Mouse (Mus musculus) neutrophil, adult 5-6 weeks (primary cell): ENCODE data around the gene Olfr1359. TPM values are rescaled to one million over a fixed set of nuclear protein-coding genes. Genes with fewer than 3 reads are reported as not detected.
"Not testable (repeated sequence)": the region's sequence is repeated elsewhere in the genome, so short reads cannot be mapped to it uniquely, and the experiment has no call there.

ENCODE experiments used
- ATAC-seq: fragments of 151-379, 151-347 bp; 2 replicates; pipeline ENCODE4 v1.8.0; 2017; ENCODE audit warnings: mild to moderate bottlenecking, moderate TSS enrichment; ENCODE audit not compliant: insufficient number of reproducible peaks, poor library complexity, low FRiP score, severe bottlenecking; ENCODE audit errors: extremely low read depth
- total RNA-seq: library from RNA; stranded (forward); fragments of 200-1000 nt; gene quantifications from 2 replicates; pipeline ENCODE4 v1.2.3, GENCODE M21; 2017

Olfr1359 gene
- total RNA-seq, 1 experiment from 2014 or later = not detected

DNA sequence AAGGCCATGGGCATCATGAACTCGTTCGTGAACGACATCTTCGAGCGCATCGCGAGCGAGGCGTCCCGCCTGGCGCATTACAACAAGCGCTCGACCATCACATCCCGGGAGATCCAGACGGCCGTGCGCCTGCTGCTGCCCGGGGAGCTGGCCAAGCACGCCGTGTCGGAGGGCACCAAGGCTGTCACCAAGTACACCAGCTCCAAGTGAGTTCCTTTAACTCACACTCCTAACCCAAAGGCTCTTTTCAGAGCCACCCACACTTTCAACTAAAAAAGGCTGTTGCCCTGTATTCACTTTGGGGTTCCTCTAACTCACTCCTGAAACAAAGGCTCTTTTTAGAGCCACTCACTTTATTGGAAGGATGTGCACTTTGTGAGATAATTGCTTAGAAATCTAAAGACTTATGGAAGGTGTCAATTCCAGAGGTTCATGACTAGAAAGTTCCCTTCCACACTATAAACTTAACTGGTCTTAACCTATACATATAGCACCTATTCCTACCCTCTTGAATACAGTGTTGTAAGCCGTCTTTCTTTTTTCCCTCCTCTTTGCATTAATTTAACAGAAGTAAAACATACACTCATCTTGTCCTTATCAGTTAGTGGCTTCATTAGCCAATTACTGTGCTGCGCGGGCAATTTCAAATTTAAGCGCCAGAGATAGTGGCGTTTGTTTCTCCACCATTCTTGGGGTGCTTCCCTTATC is 56.5 kb downstream of the Olfr1359 start:
- not testable (repeated sequence) for ATAC-seq

DNA sequence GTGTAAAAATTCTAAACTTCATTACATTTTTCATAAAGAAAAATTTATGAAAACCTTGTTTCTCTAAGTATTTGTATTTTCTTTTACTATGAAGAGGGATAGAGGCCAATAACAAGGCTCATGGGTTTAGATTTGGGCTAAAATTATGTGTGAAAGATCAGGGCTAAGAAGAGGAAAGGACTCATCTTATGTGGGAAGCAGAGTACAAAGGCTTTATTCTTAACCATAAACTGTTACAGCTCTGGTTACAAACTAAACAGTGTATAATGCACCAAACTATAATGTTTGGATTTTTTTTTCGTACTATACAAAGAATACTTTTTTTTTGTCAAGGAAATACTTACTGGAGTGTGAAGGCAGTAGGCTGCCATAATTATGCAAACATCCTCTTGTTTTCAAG is 57.8 kb downstream of the Olfr1359 start:
- ATAC-seq = no peak

Other genes with a start within 250 kb of the Olfr1359 start
- 32.8 and 34.2 TPM in 2 replicates for gene Zscan26, start 244.4 kb upstream of the Olfr1359 start, total RNA-seq
- gene Nkapl, start 229.6 kb upstream of the Olfr1359 start, total RNA-seq = 0.49 TPM in 1 of 2 replicates, not detected in the other
- gene Zkscan4, start 219.2 kb upstream of the Olfr1359 start, total RNA-seq = not detected in 2 replicates
- gene Gm10065, start 218.7 kb upstream of the Olfr1359 start, total RNA-seq = not detected in 2 replicates
- gene AK157302, start 202.9 kb upstream of the Olfr1359 start, total RNA-seq = 1.1 and 1.7 TPM in 2 replicates
- gene Gm11273, start 196.7 kb upstream of the Olfr1359 start, total RNA-seq = not detected in 2 replicates
- 6.9 TPM in 2 replicates for gene Zkscan8, start 167.0 kb upstream of the Olfr1359 start, total RNA-seq
- not detected in 2 replicates for gene Olfr1366, start 155.3 kb upstream of the Olfr1359 start, total RNA-seq
- gene Olfr1535, start 138.2 kb upstream of the Olfr1359 start, total RNA-seq = not detected in 2 replicates
- not detected in 2 replicates for gene Olfr1364, start 116.4 kb upstream of the Olfr1359 start, total RNA-seq
- not detected in 2 replicates for gene Olfr1362, start 84.1 kb upstream of the Olfr1359 start, total RNA-seq
- not detected in 2 replicates for gene Olfr11, start 55.6 kb upstream of the Olfr1359 start, total RNA-seq
- gene Olfr1361, start 34.7 kb upstream of the Olfr1359 start, total RNA-seq = not detected in 2 replicates
- gene Olfr1360, start 20.7 kb upstream of the Olfr1359 start, total RNA-seq = not detected in 2 replicates
- gene Hist1h2bl, start 18.0 kb downstream of the Olfr1359 start, total RNA-seq = 14.4 and 16.0 TPM in 2 replicates
- gene Hist1h2ai, start 18.3 kb downstream of the Olfr1359 start, total RNA-seq = 351 and 359 TPM in 2 replicates
- 15.6 and 19.4 TPM in 2 replicates for gene Hist1h3h, start 19.5 kb downstream of the Olfr1359 start, total RNA-seq
- 6.6 and 8.0 TPM in 2 replicates for gene Hist1h2bm, start 23.9 kb downstream of the Olfr1359 start, total RNA-seq
- gene Hist1h4j, start 37.0 kb downstream of the Olfr1359 start, total RNA-seq = 12.6 and 17.7 TPM in 2 replicates
- 63.4 and 72.4 TPM in 2 replicates for gene Hist1h4k, start 52.4 kb downstream of the Olfr1359 start, total RNA-seq
- 70.6 and 79.9 TPM in 2 replicates for gene Hist1h2ak, start 55.7 kb downstream of the Olfr1359 start, total RNA-seq
- 99.6 and 105 TPM in 2 replicates for gene Hist1h2bn, start 56.0 kb downstream of the Olfr1359 start, total RNA-seq
- 73.0 and 92.6 TPM in 2 replicates for gene Hist1h1b, start 82.5 kb downstream of the Olfr1359 start, total RNA-seq
- 3.8 and 32.2 TPM in 2 replicates for gene Hist1h3i, start 85.3 kb downstream of the Olfr1359 start, total RNA-seq
- gene Hist1h2an, start 89.1 kb downstream of the Olfr1359 start, total RNA-seq = 46.4 and 80.8 TPM in 2 replicates
- gene Hist1h2bp, start 89.3 kb downstream of the Olfr1359 start, total RNA-seq = 4.8 and 6.8 TPM in 2 replicates
- gene Hist1h2bq, start 112.1 kb downstream of the Olfr1359 start, total RNA-seq = 71.6 and 96.6 TPM in 2 replicates
- 88.7 TPM in 1 of 2 replicates, not detected in the other for gene Hist1h2ao, start 112.4 kb downstream of the Olfr1359 start, total RNA-seq
- gene Hist1h4m, start 113.6 kb downstream of the Olfr1359 start, total RNA-seq = 341 and 383 TPM in 2 replicates
- 171 and 217 TPM in 2 replicates for gene Hist1h4n, start 134.1 kb downstream of the Olfr1359 start, total RNA-seq
- gene Hist1h2ap, start 135.4 kb downstream of the Olfr1359 start, total RNA-seq = 129 and 254 TPM in 2 replicates
- gene Hist1h2br, start 135.6 kb downstream of the Olfr1359 start, total RNA-seq = 63.3 and 83.2 TPM in 2 replicates
- 0.49 and 2.6 TPM in 2 replicates for gene Zfp184, start 247.0 kb downstream of the Olfr1359 start, total RNA-seq